Mouse (Mus musculus): Measurements from ENCODE around the gene Fgfbp3.
A peak's percentile ranks its signal among the peaks of the same experiment; 100 is the strongest.
"Not testable (repeated sequence)": the region's sequence is repeated elsewhere in the genome, so short reads cannot be mapped to it uniquely, and the experiment has no call there.

Gene Fgfbp3

GRCm38 (mm10) chr19:36910424-36911045 is 8.9 kb downstream of the Fgfbp3 start:
- DNase-seq (ENCODE audit: low read depth, low spot score) = no peak

- peak; percentile 90 for DNase-seq (ENCODE audit: low read depth, low spot score)
These were observed 9.6 kb downstream of the Fgfbp3 start for GRCm38 (mm10) chr19:36909676-36910292.

GRCm38 (mm10) chr19:36909150-36909549 is 10.3 kb downstream of the Fgfbp3 start:
- DNase-seq (ENCODE audit: low read depth, low spot score) = no peak

- peak; percentile 89 for DNase-seq (ENCODE audit: low read depth, low spot score)
These were observed 15.0 kb downstream of the Fgfbp3 start for GRCm38 (mm10) chr19:36904211-36905007.

GRCm38 (mm10) chr19:36903377-36903776 is 16.0 kb downstream of the Fgfbp3 start:
- DNase-seq (ENCODE audit: low read depth, low spot score) = no peak

- peak; percentile 84 for DNase-seq (ENCODE audit: low read depth, low spot score)
These were observed 21.6 kb downstream of the Fgfbp3 start for GRCm38 (mm10) chr19:36897778-36898177.

- DNase-seq (ENCODE audit: low read depth, low spot score) = no peak
These were observed 22.4 kb downstream of the Fgfbp3 start for GRCm38 (mm10) chr19:36896791-36897569.

- no peak for DNase-seq (ENCODE audit: low read depth, low spot score)
These were observed 27.7 kb downstream of the Fgfbp3 start for GRCm38 (mm10) chr19:36891746-36892145.

- peak; percentile 69 for DNase-seq (ENCODE audit: low read depth, low spot score)
These were observed 31.7 kb downstream of the Fgfbp3 start for GRCm38 (mm10) chr19:36887706-36888105.

- peak; percentile 39 for DNase-seq (ENCODE audit: low read depth, low spot score)
These were observed 33.1 kb downstream of the Fgfbp3 start for GRCm38 (mm10) chr19:36886316-36886715.

GRCm38 (mm10) chr19:36883119-36883518 is 36.3 kb downstream of the Fgfbp3 start:
- DNase-seq (ENCODE audit: low read depth, low spot score) = peak; percentile 76

- DNase-seq (ENCODE audit: low read depth, low spot score) = no peak
These were observed 40.5 kb downstream of the Fgfbp3 start for GRCm38 (mm10) chr19:36878743-36879495.

- no peak for DNase-seq (ENCODE audit: low read depth, low spot score)
These were observed 42.1 kb downstream of the Fgfbp3 start for GRCm38 (mm10) chr19:36877329-36877728.

- DNase-seq (ENCODE audit: low read depth, low spot score) = no peak
These were observed 44.8 kb downstream of the Fgfbp3 start for GRCm38 (mm10) chr19:36874651-36875050.

- DNase-seq (ENCODE audit: low read depth, low spot score) = not testable (repeated sequence)
These were observed 50.7 kb downstream of the Fgfbp3 start for GRCm38 (mm10) chr19:36868675-36869074.

All from R1 (cell line).